Mouse (Mus musculus): ENCODE measurements around the gene Mup2. TPM values are rescaled to one million over a fixed set of nuclear protein-coding genes. Genes with fewer than 3 reads are reported as not detected.
"Not testable (repeated sequence)": the region's sequence is repeated elsewhere in the genome, so short reads cannot be mapped to it uniquely, and the experiment has no call there.

Gene Mup2
- 1.9 and 18.1 TPM in 2 replicates for polyA plus RNA-seq (2011; ENCODE audit: insufficient read depth, insufficient read length, low replicate concordance, missing spikeins)

DNA sequence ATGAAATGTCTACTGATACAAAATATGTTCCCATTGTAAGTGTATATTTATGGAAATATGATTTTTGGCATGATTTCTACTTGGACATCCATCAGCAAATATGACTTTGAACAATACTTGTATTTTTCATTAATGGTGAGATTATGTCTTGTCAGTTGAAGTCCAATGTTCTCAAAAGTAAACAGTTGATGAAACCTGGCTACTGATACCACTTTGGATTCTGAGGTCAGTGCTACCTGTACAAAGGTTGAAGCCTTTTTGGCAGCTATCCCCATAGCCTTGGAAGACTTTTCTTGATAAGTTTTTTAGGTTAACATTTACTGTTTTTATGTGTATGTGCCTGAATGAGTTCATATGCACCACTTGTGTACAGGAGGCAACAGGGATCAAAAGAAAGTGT lies at the start of gene Mup2:
Mup2 (minus strand) TSS at position 101 of the 400 bp plus-strand sequence.
- not testable (repeated sequence) for H3K4me1 ChIP-seq (ENCODE audit: control insufficient read depth, insufficient read depth, low read length); H3K27ac ChIP-seq (ENCODE audit: control insufficient read depth, insufficient read depth, low read depth, low read length, poor library complexity); H3K4me3 ChIP-seq (replicated peaks; ENCODE audit: control insufficient read depth, low read depth, low read length)

Other genes with a start within 250 kb of the Mup2 start
- not detected in 2 replicates for gene Slc46a2, start 239.2 kb downstream of the Mup2 start, polyA plus RNA-seq (2011; ENCODE audit: insufficient read depth, insufficient read length, low replicate concordance, missing spikeins)
- gene Mup4, start 193.6 kb downstream of the Mup2 start, polyA plus RNA-seq (2011; ENCODE audit: insufficient read depth, insufficient read length, low replicate concordance, missing spikeins): not detected in 2 replicates
- 3.0 TPM in 1 of 2 replicates, not detected in the other for gene Mup6, start 190.0 kb downstream of the Mup2 start, polyA plus RNA-seq (2011; ENCODE audit: insufficient read depth, insufficient read length, low replicate concordance, missing spikeins)
- gene Mup7, start 83.8 kb downstream of the Mup2 start, polyA plus RNA-seq (2011; ENCODE audit: insufficient read depth, insufficient read length, low replicate concordance, missing spikeins): 25.8 and 125 TPM in 2 replicates
- gene Mup8, start 68.3 kb upstream of the Mup2 start, polyA plus RNA-seq (2011; ENCODE audit: insufficient read depth, insufficient read length, low replicate concordance, missing spikeins): not detected in 2 replicates

Measured in bone marrow, adult 2 months (tissue).